Mouse (Mus musculus) midbrain, postnatal 0 days (tissue): ENCODE results near the gene Fntb. TPM values are rescaled to one million over a fixed set of nuclear protein-coding genes. Genes with fewer than 3 reads are reported as not detected.

ENCODE experiments used
- ATAC-seq: fragments of 200-750 bp; cut with Nextera tagmentation; 2 replicates; pipeline ENCODE4 v1.8.0; 2017; ENCODE audit warnings: moderate number of reproducible peaks, mild to moderate bottlenecking, moderate TSS enrichment, moderate library complexity; ENCODE audit not compliant: low FRiP score
- DNase-seq: peaks from one replicate; pipeline ENCODE4 v3.0.0-alpha.2; 2015; ENCODE audit warnings: low spot score
- H3K27ac ChIP-seq: fragments of 300-500 bp; sonication (generic); 2 replicates; pipeline ENCODE4 v1.5.1; 2014; ENCODE audit warnings: low read depth, mild to moderate bottlenecking, low read length, mixed read lengths
- H3K27me3 ChIP-seq: fragments of 300-500 bp; sonication (generic); 2 replicates; pipeline ENCODE4 v1.6.1; 2014; ENCODE audit warnings: low read length, control low read depth, mixed read lengths; ENCODE audit not compliant: insufficient read depth
- H3K36me3 ChIP-seq: fragments of 300-500 bp; sonication (generic); 2 replicates; pipeline ENCODE4 v1.6.1; 2014; ENCODE audit warnings: low read length, control low read depth, mixed read lengths; ENCODE audit not compliant: insufficient read depth
- H3K4me1 ChIP-seq: fragments of 300-500 bp; sonication (generic); 2 replicates; pipeline ENCODE4 v1.6.1; 2014; ENCODE audit warnings: mild to moderate bottlenecking, control low read depth, antibody characterized with exemption, low read length, mixed read lengths; ENCODE audit not compliant: insufficient read depth
- H3K4me2 ChIP-seq: fragments of 300-500 bp; sonication (generic); 2 replicates; pipeline ENCODE4 v1.6.1; 2014; ENCODE audit warnings: low read depth, mild to moderate bottlenecking, low read length, mixed read lengths; ENCODE audit not compliant: poor library complexity, severe bottlenecking
- H3K4me3 ChIP-seq: fragments of 300-500 bp; sonication (generic); 2 replicates; pipeline ENCODE4 v1.5.1; 2014; ENCODE audit warnings: low read depth, mild to moderate bottlenecking, low read length, moderate library complexity
- H3K9ac ChIP-seq: fragments of 300-500 bp; sonication (generic); replicated peaks from 2 replicates; pipeline ENCODE4 v1.6.1; 2014; ENCODE audit warnings: mild to moderate bottlenecking, low read length, moderate library complexity, mixed read lengths; ENCODE audit not compliant: poor library complexity, severe bottlenecking
- H3K9me3 ChIP-seq: fragments of 300-500 bp; sonication (generic); 2 replicates; pipeline ENCODE4 v1.6.1; 2016; ENCODE audit warnings: low read length, control low read depth
- CTCF ChIP-seq: IDR thresholded peaks from 2 replicates; pipeline ENCODE4 v1.5.1; 2016; ENCODE audit warnings: antibody characterized with exemption, mild to moderate bottlenecking
- WGBS: fragments of 180-500 bp; shearing (Covaris S2); extraction: QIAGEN DNeasy Blood & Tissue Kit; methylation state at CpG from one replicate; pipeline ENCODE4 v1.1.7; 2014; 5-methylcytosine and 5-hydroxymethylcytosine counted together
- polyA plus RNA-seq: library from polyadenylated mRNA; unstranded; fragments of >200 nt; fragmentation: Nextera tagmentation; extraction: Ambion mirVana; gene quantifications from 2 replicates; pipeline ENCODE4 v1.2.1, GENCODE M21; 2015
- total RNA-seq: library from RNA; depleted of rRNA; stranded (reverse); fragments of >200 nt; gene quantifications from 2 replicates; pipeline ENCODE4 v1.2.3, GENCODE M21; 2014

Fntb gene
- total and polyA plus RNA-seq, 2 experiments from 2014 or later = 34.3 to 36.6 TPM

DNA sequence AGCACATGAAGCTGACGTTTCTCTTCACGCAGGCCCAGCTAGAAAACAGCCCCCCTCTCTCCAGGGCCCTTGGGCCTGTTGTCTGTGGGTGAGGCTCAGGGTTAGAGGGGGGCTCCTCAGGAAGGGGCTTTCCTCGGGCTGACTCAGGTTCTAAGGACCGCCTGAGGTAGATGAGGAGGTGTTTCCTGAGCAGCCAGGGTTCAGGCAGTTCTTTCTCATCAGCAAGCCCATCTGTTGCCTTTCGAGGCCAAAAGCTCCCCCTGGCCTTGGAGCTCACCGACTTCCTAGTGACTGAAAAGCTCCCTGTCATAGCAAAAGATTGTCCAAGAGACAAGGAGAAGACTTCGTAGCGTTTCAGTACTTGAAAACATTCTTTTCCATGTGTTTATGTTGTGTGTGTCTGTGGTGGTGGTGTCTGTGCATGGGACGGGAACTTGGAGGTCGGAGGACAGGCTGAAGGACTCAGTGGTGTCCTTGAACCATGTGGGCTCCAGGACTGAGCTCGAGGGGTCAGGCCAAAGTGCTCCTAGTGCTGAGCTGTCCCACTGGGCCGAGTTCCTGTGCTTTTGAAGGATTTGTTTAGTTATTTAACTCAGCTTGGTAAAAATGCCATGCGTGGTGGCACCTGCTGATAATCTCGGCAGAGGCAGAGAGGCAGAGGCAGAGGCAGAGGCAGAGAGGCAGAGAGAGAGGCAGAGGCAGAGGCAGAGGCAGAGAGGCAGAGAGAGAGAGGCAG is 103.2 kb downstream of the Fntb start:
- DNase-seq (no peak), ATAC-seq (no peak)
- Histone ChIP-seq H3K4me2 (no peak overlapping the region), H3K4me1 (no peaks in the 10 kb centered on the region), H3K36me3 (0 out of 2 replicates have a peak, but pooled peaks cover 4% of the 10 kb centered on the region), H3K9me3 (no peaks in the 10 kb centered on the region), H3K27me3 (no peaks in the 10 kb centered on the region), H3K9ac (no peak overlapping the region), H3K27ac (no peak overlapping the region), H3K4me3 (no peak overlapping the region)
- no peak for TF ChIP-seq CTCF
- 70% methylated on average over 14 of the region's 14 CpGs for WGBS

DNA sequence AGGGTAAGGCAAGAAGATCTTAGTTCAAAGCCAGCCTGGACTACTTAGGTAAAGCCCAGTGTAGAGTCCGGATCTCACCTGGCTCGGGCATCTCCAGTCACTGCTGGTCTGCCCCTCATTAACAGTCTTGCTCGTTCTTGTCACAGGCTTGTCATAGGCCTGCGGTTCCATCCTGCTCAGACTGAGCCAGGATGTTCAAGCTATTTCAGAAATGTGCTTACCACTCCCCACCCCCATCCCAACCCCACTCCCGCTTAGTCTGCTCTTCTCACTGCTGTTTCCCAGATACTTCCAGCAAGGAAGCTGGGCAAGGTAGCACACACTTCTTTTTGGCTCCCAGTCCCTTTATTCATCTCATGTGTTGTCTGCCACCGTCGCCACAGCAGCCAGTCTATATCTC is 104.2 kb downstream of the Fntb start:
- H3K9ac ChIP-seq = no peak overlapping the region
- WGBS = 87% methylated on average over 7 of the region's 7 CpGs
- DNase-seq (no peak), ATAC-seq (no peak)
- H3K4me1 ChIP-seq = no peaks in the 10 kb centered on the region
- no peaks in the 10 kb centered on the region for H3K27me3 ChIP-seq
- peaks cover 9% of the 10 kb centered on the region for H3K36me3 ChIP-seq
- no peak overlapping the region for H3K4me3 ChIP-seq
- no peak for TF ChIP-seq CTCF
- no peaks in the 10 kb centered on the region for H3K9me3 ChIP-seq
- H3K4me2 ChIP-seq = no peak overlapping the region
- no peak overlapping the region for H3K27ac ChIP-seq

DNA sequence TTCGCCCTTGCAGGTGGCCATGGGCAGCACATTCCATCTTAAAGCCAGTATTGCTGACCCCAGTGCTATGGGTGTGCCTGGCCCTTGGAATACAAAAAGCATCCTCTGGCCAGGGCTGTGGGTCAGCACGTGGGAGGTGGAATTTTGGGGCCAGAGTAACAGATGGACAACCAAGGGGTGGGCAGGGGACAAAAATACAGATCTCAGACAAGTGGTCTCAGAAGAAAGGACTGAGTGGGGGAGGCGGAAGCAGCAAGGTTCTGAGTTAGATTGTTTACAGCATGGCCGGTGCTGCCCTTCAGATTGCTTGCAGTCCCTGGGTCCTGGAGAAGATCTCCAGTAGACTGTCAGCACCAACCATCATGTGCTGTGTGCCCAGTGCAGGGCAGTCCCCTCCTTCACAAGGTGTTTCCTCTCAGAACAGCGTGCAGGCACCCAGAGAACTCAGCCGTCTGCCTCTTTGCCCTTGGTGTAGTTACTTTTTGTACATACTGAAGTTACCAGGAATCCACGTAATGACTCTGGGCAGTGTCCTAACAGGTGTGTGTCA is 107.5 kb downstream of the Fntb start:
- Histone ChIP-seq H3K27me3 (no peaks in the 10 kb centered on the region), H3K4me1 (no peaks in the 10 kb centered on the region), H3K9me3 (no peaks in the 10 kb centered on the region), H3K4me2 (no peak overlapping the region), H3K9ac (no peak overlapping the region), H3K27ac (no peak overlapping the region), H3K36me3 (peaks cover 6% of the 10 kb centered on the region), H3K4me3 (no peak overlapping the region)
- 90% methylated on average over 7 of the region's 7 CpGs for WGBS
- DNase-seq (no peak), ATAC-seq (no peak)
- TF ChIP-seq CTCF = no peak

DNA sequence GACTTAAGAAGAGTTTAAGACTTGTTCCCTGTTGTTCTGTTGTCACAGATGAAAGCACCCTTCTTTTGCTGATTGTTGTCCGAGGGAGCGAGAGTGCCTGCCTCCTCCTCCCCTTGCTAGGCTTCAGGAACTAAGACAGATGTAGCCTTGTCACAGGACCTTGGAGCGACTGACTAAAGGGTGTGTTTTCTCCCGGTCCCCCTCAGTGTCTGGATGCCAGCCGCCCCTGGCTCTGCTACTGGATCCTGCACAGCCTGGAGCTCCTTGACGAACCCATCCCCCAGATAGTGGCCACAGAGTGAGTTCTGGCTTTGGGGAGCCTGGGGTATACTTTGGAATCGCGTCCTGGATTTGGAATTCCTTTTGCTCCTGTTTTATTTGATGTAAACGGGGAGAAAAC is 109.4 kb downstream of the Fntb start:
- Histone ChIP-seq H3K4me2 (no peak overlapping the region), H3K27ac (no peak overlapping the region), H3K4me1 (no peaks in the 10 kb centered on the region), H3K9me3 (no peaks in the 10 kb centered on the region), H3K4me3 (no peak overlapping the region), H3K9ac (no peak overlapping the region), H3K36me3 (peaks cover 6% of the 10 kb centered on the region), H3K27me3 (no peaks in the 10 kb centered on the region)
- no peak for TF ChIP-seq CTCF
- 46% methylated on average over 9 of the region's 9 CpGs for WGBS
- DNase-seq = no peak
- no peak for ATAC-seq

DNA sequence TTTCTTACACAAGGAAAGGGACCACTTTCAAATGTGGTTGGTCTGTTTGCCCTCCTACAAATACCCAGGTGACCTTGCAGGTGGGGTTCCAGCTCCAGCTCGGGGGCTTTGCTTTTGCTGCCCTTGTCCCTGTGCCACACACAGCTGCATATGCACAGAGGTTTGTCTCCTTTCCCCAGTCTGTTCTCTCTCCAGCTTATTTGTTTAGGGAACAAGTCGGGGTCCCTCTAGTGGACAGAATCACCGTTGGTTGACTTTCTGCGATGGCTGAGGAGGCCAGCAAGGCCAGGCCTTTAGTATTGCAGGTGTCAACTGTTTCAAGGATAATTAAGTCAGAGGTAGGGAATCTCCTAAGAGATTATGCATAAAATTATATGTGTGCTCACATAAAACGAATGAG is 113.9 kb downstream of the Fntb start:
- no peak overlapping the region for H3K4me3 ChIP-seq
- peak; percentile 78 for TF ChIP-seq CTCF
- no peak overlapping the region for H3K9ac ChIP-seq
- H3K9me3 ChIP-seq = no peaks in the 10 kb centered on the region
- WGBS = 9% methylated on average over 5 of the region's 5 CpGs
- H3K27me3 ChIP-seq = no peaks in the 10 kb centered on the region
- H3K4me2 ChIP-seq = no peak overlapping the region
- H3K4me1 ChIP-seq = no peaks in the 10 kb centered on the region
- peaks cover 4% of the 10 kb centered on the region for H3K36me3 ChIP-seq
- ATAC-seq (no peak), DNase-seq (peak; percentile 78)
- H3K27ac ChIP-seq = no peak overlapping the region

DNA sequence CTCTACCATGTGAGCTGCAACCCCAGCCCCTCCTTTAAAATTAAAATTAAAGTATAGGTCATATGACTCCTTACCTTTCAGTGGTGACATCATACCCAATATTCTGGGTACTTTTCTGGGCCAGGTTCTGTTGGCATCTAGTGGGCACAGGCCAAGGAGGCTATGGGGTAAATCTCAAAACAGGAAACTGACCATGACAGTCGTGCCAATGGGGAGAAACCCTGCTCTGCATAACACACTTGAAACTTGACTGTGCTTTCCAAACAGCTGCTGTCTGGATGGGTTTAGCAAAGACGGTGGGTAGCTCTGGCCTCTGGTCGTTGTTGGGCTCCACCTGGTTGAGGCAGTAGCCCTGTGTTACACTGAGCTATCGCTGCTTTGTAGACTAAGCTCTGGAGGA is 114.7 kb downstream of the Fntb start:
- H3K36me3 ChIP-seq = no peaks in the 10 kb centered on the region
- H3K4me1 ChIP-seq = no peaks in the 10 kb centered on the region
- no peak overlapping the region for H3K4me2 ChIP-seq
- no peak for DNase-seq
- H3K27ac ChIP-seq = no peak overlapping the region
- H3K4me3 ChIP-seq = no peak overlapping the region
- TF ChIP-seq CTCF = no peak
- H3K27me3 ChIP-seq = no peaks in the 10 kb centered on the region
- H3K9ac ChIP-seq = no peak overlapping the region
- no peaks in the 10 kb centered on the region for H3K9me3 ChIP-seq
- no peak for ATAC-seq
- 86% methylated on average over 4 of the region's 4 CpGs for WGBS
